Mouse (Mus musculus) right cerebral cortex, postnatal 36 days (tissue): ENCODE data around the gene Klc1.

ENCODE experiments used
- DNase-seq, 2 experiments: peaks; one replicate each; pipeline ENCODE4 v3.0.0; 2022; ENCODE audit warnings: low spot score in 2 of 2, mixed read lengths in 1 of 2

Gene Klc1

DNA sequence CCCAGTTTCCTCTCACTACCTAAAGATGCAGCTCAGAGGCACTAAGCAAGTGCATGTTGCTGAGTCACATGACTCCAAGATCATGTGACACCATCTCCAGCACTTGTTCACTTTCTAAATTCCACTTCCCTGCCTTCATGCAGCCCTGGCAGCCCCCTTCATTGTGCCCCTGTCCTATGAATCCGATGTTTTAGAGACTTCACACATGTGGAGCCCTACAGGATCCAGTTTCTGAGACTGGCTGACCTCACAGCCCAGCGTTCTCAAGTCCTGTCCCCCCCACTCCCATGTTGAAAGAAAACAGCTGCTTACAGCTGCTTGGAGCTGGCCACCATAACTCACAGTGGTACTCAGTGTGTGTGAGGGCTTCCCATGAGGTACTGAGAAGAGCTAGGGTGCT lies 15.2 kb upstream of the Klc1 start:
- no peak for DNase-seq

DNA sequence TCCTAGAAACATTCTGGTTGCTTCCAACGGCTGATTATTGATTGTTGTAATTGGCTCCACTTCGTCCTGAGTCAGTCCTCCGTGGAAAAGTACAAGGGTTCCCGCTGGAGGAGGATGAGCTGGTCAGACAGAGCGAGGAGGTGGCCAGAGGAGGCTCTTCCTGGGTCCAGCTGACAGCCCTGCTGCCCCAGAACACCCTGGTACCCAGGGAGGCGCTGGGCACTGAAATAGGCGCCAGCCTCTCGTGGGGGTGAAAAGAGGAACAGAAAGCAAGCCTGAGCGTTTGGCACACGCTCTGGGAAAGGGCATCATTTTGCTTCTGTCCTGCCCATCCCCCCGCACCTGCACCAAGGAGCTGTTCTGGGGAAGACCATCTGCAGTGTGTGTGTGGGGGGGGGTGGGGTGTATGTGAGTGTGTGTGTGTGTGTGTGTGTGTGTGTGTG lies 14.6 kb upstream of the Klc1 start:
- no peak for DNase-seq

DNA sequence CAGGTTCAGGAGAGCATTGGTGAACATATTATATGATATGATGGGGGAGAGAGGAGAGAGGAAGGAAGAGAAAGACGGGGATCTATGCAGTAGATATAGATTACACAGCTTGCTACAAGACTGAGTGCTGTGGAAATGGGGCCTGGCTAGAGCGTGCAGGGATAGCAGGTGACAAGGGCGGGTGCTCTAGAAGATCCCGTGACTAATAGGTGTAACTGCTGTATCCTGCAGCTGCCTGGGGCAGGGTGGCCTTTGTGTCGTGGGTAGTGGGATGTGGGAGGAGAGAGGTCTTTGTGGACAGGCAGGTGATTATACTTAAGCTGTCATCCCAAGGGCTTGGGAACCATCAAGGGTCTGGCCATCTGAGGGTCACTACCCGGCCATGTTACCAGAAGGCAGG lies 13.4 kb upstream of the Klc1 start:
- no peak for DNase-seq

DNA sequence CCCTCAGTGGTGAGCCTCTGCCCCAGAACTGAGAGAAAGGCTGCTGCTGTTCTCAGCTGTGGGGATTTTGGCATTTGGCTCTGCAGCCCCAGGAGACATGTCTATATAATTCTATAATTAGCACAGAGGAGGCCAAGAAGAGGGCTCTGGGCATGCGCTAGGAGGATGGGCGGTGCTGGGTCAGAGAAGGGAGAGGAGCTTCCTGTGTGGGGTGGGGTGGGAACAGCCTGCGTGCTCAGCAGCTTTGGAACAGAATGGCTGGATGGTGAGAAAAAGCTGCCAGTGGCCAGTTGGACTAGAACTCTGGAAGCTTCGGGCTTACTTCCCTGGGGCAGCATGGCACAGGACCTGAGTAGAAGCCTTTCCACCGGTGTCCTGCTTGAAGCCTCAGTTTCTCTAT lies 12.6 kb upstream of the Klc1 start:
- DNase-seq, result no peak

DNA sequence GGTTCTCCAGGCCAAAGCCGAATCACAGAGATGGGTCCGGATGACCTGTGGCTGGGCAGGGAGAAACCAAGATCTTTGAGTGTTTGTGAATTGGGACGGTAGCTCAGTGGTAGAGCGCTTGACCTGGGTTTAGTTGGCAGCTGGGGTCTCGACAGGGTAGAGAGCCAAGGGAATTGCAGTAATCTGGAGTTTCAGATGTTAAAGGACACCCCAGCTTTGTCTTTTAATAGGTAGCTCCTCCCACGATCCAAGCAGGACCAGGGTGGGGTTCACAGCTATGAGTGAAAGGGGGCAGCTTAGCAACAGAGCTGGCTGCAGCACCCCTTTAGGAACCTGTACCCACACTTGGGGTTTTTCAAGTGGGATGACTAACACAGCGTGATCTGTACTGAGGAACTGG lies 11.2 kb upstream of the Klc1 start:
- DNase-seq, result no peak

DNA sequence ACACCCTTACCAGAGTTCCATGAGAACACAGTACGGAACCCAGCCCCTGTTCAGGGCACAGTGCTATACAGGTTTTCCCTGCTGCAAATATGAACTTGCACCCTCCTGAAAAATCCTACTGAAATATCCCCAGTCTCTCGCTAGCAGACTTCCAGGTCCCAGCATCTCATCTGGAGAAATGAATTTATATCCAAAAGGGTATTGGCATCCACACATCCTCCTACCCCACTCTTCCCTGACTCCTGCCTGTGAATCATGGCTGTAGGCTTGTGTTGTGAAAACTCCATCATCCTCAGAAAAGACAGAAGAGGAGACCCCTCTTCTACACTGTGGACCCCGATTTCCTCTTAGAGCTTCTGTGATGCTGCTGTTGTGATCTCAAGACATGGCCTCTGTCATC lies 7.9 kb upstream of the Klc1 start:
- no peak for DNase-seq

DNA sequence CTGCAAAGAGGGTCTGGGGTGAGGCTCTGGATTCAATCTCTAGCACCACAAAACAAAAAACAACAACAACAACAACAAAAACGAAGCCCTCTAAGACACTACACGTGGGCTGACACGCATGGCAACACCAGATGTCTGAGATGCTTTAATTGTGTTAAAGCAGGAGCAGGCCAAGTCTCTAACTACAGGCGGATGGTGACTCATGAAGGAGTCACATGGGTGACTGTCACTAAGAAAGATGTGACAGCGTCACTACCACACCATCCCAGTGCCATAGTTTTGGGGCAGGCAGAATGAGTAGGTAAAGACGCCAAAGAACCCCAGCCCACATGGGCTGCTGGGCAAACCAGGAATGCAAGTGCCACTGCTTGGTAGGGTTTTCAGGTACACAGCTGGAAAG lies 6.2 kb upstream of the Klc1 start:
- DNase-seq, result no peak

DNA sequence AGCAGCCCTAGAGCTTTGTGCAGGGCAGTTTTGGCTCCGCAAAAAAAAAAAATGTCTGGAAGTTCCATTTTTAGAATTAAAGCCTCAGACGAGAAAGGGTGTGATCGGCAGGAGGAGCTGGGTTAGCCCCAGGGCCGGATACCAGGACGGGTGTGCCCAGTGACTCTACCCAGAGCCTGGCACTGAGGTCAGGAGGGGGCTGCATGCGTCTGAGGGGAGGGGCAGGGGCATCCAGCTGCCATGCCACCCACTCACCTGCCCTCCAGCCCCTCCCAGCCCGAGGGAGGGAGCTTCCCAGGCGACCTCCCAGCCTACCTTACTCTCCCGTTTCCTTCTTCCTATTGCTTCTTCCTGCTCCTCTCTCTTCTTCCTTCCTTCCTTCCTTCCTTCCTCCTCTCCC lies 5.3 kb upstream of the Klc1 start:
- DNase-seq, result no peak

DNA sequence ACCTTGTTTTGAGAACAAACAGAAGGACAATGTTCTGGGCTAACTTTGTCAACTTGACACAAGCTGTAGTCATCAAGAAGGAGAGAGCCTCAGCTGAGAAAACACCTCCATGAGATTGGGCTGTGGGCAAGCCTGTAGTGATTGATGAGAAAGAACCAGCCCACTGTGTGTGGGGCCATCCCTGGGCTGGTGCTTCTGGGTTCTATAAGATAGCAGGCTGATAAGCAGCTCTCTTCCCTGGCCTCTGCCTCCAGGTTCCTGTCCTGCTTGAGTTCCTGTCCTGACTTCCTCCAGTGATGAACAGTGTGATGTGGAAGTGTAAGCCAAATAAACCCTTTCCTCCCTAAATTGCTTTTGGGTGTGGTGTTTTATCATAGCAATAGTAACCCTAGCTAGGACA lies 3.9 kb upstream of the Klc1 start:
- DNase-seq, result no peak

DNA sequence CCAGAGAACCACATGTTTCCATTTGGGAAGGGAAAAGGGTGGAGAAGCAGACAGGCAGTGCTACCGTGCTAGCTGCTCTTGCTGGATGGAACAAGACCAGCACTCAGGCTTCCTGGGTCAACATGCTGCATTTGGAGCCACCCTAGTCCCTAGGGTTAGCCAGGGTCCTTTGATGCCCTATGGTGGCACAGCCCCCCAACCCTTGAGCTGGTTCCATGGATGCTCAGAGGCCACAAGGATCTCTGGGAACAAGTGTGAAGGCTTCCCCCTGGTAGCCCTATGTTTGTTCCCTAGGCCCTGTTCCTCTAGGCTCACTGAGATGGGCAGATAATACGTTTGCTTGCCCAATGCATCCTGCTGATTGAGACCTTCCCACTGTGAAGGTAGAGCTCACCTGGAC lies 3.4 kb upstream of the Klc1 start:
- DNase-seq, result no peak

DNA sequence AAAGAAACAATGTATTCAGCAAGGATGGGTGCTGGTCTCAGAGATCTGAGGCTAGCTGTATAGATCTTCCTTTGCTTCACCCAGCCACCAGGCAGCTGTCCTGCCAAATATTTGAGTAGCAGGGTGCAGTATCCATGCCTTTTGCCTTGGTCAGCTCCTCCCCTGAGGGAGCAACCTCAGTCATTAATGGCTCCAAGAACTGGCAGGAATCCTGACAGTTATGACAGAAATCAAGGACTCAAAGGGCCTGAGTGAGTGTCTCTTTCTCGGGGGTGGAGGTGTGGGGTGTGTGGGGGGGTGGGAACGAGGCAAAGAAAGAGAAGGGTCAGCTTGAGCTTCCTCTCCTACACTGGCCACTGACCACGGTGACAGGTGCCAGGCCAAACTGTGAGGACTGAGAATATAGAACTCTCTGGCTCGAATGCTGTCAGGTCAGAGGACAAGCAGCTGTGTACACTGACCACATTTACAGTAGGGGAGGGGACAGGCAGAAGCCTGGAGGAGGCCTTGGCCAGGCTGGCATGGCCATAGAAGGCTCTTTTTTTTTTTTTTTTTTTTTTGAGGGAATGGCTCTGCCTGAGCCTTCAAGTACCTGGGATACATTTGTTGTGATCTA lies 2.5 kb upstream of the Klc1 start:
- DNase-seq, result no peak

DNA sequence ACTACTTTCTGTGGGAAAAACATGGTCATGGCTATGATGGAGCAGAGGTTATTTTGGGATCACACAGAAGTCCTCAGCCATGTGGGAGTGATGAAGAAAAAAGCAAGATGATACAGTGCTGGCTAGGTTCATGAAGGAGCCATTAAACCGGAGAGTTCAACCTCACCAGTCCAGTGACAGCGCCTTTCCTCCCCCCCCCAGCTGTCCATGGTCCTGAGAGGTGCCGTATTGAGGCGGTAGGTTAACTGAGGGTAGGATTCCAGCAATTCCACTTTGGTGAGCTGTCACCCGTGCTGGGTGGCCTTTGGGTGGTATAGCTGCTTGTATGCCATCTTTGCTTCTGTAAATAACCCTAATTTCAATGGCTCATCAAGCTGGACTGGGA lies 2.0 kb upstream of the Klc1 start:
- no peak for DNase-seq

DNA sequence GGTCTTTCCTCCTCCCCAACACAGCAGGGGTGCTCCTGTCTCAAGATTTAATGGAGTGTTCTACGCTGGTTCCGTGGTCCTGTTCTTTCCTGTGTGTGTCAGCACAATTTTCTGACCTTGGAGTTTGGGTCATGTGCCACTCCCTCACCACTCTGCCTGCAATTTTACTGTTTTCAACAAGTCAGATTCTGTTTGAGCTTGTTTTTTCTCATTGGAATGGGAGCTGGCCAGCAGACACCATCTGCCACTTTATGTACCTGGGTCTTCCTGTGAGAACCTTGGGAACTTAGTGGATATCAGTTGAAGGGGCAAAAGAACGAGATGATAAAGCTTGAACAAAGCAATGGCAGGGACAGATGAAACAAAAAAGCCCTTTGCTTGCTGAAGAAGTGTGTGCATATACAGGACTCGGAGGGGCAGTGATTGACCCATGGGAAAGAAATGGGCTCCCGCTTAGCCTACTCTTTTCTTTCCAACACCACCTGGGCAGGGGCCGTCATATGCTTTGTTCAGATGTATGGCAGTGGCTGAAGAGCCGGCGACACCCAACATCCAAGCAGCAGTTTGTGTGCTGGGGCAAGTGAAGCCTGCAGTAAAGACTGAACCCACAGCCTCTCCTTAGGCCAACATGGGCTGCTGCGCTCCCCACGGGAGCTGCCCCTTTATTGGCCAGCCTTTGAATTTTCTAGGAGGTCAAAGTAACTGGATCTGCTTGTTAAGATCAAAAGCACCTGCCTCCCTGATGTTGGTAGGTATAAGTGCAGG lies 906 bp upstream of the Klc1 start:
- no peak for DNase-seq

DNA sequence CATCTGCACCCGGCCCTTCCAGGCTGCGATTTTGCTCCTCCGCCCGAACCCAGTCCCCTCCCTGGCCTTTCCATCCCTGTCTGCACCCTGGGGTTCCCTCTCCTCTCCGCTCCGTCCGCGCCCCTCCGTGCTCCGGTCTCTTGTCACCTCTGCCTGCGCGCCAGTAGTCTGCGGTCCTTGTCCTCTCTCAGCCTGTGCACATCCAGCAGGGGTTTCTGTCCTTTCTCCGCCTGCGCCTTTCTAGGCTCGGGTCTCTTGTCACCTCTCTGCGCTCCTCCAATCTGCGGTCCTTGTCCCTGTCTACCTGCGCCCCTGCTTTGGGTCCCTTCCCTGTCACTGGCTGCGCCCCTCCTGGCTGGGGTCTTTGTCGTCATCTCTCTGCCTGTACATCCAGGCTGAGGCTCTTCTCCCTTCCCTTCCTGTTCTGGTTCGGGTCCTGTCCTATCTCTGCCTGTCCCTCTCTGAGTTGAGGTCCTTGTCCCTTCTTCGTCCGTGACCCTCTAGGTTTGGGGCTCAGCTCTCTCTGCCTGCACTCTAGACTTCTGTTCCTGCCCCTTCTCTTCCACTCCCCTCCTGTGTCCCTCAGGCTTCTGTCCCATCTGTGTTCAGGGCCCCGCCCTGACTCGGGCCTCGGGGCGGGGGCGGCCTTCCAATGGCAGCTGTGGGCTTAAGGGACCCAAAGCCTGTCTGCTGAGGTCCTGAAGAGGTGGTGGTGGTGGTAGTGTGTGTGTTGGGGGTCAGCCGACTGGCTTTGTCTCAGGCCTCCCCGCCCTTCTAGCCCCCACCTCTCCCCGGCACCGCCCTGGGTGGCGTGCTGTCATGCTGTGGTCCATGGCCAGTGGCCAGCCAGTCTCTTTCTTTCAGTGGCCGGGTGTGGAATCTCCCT lies 770 bp downstream of the Klc1 start:
- DNase-seq, result no peak

DNA sequence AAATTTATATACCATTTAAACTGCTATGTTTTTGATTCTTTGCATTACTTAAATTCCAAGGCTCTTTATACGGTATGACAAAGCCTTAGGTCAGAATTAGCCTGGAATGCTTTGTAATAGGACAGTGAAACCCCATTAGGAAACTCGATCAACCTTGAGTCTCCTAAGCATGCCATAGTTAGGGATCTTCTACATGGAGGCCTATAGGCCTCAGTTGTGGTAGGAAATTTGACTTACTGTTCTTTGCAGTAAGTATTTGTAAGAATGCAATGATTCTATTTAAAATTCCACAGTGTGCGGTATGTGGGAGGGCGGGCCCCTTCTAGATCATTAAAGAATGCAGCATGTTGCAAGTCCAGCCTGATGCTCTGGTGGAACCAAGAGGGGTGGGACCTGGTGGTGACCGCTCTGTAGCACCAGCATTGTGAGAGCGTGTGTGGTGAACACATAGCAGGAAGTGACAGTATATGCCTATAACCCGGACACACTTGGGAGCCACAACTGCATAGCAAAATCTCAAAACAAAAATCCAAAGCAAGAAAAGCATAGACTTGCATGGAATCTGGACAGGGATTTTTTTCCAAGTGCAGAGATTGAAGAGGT lies 1.8 kb downstream of the Klc1 start:
- DNase-seq, result no peak

DNA sequence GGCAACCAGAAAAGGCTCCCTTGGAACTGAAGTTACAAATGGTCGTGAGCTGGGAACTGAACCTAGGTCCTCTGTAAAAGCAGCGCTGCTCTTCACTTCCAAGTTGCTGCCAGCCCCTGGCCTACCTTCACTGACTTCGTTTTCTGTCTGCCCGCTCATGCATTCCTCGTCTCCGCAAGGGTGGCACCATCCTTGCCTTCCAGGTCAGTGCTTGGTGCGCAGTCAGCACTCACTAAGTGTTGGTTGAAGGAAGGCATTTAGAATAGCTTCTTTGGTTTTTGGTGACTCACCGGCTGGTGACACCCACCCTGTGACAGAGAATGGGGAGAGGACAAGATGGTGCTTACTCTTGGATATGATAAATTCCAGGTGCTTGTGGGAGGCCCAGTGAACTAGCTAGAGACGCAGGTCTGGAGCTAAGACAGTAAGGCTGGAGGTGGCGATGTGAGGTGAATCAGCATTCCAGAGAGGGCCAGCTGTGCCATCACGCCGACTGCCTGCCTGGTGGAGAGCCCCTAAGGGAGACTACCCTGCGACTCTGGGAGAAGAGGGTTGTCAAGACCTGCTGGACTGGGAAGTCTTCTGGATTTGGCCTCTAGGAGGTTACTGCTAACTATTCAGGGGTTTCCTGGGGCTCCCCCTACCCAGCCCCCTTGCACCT lies 4.1 kb downstream of the Klc1 start:
- peak in 1 of 2 experiments; percentile 34 for DNase-seq

DNA sequence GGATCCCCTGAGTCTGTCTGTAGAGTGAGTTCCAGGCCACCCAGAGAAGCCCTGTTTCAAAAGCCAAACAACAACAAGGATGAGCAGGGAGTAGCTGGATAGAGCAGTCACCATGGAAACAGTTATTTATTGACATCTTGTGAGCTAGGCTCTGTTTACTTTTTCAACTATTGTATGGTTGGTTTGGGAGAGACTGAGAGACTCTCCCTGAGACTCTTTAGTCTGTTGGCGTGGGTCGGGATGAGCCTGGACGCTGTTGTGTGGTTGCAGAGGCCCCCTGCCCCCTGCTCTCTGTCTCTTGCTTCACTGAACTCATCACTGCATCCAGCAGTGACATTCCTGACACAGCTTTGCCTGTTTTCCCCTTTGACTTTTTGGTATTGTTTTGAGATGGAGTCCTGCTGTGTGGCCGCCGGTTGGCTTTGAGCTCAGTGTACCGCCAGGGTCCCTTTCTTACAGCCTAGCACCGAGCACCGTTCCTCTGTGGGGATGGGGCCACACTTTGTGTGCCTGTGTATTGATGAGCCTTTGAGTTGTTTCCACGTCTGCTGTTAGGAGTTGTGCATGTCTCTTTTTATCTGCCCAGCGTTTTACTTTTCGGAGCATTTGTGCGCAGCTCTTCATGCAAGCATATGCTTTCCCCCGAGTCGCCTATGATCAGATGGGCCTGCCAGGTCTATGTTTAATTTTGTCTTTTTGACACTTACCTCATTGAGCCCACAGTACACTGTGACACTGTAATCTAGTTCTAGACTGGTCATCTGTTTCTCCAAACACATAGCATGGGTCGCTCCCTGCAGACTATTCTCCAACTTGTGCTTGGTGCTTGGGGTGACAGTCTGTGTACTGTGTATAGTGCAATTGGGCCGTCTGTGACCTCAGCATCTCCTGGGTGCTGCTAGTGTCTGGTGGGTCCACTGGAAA lies 7.9 kb downstream of the Klc1 start:
- DNase-seq, result no peak

DNA sequence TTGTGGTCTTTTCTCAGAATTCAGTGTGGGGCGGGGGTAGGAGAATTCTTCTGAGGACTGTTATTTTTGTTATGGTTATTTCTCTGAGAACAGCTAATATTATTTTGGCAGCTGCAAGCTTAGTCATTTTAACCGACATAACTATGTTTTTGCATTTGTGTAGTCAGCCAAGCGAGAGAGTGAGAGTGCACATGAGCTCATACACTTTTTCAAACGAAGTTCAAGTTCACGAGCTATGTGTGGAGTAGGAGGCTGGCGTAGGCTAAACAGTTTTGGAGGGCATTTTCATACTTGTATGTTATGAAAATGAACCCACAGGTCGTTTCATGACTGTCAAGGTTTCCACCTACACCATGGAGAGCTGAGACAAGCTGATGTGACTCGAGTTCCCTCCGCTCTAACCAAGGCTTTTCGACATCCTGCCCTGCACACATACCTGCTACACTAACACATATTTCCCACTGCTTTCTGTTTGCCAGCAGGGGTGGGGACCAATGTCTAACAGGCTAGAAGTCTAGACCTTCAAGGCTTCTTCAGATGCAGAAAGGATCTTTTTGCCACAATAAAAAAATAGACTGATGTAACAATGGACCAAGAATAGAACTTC lies 9.8 kb downstream of the Klc1 start:
- no peak for DNase-seq

DNA sequence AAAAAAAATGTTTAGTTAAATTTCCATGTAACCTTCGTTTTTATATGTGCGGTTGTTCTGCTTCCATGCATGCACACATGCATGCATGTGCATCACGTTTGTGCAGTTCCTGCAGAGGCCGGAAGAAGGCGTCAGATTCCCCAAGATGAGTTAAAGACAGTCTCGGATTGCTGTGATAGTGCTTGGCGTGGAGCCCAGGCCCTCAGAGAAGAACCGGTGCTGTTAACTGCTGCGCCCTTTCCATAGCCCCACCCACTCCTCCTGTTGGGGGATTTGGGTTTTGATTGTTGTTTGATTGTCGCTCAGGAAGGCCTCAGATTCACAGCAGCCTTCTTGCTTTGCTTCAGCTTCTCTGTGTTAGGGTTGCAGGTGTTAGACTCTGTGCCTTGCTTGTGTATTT lies 10.7 kb downstream of the Klc1 start:
- no peak for DNase-seq
